Mouse (Mus musculus) embryonic facial prominence, embryonic 15.5 days (tissue): ENCODE results near the gene Kcnj6. TPM values are rescaled to one million over a fixed set of nuclear protein-coding genes. Genes with fewer than 3 reads are reported as not detected.

Experiments used
- ATAC-seq: fragments of 200-750 bp; cut with Nextera tagmentation; 2 replicates; pipeline ENCODE4 v1.8.0; 2017; ENCODE audit warnings: low read depth, moderate TSS enrichment; ENCODE audit not compliant: insufficient number of reproducible peaks, low FRiP score, low TSS enrichment
- H3K27ac ChIP-seq: fragments of 300-500 bp; sonication (generic); replicated peaks from 2 replicates; pipeline ENCODE4 v1.5.1; 2015; ENCODE audit warnings: mild to moderate bottlenecking, inconsistent platforms
- H3K27me3 ChIP-seq: fragments of 300-500 bp; sonication (generic); 2 replicates; pipeline ENCODE4 v1.6.1; 2015; ENCODE audit warnings: inconsistent platforms
- H3K36me3 ChIP-seq: fragments of 300-500 bp; sonication (generic); 2 replicates; pipeline ENCODE4 v1.6.1; 2015; ENCODE audit warnings: mild to moderate bottlenecking, inconsistent platforms
- H3K4me1 ChIP-seq: fragments of 300-500 bp; sonication (generic); 2 replicates; pipeline ENCODE4 v1.6.1; 2015; ENCODE audit warnings: inconsistent platforms
- H3K4me2 ChIP-seq: fragments of 300-500 bp; sonication (generic); replicated peaks from 2 replicates; pipeline ENCODE4 v1.6.1; 2015; ENCODE audit warnings: mild to moderate bottlenecking, inconsistent platforms
- H3K4me3 ChIP-seq: fragments of 300-500 bp; sonication (generic); replicated peaks from 2 replicates; pipeline ENCODE4 v1.5.1; 2015; ENCODE audit warnings: mild to moderate bottlenecking, inconsistent platforms
- H3K9ac ChIP-seq: fragments of 300-500 bp; sonication (generic); 2 replicates; pipeline ENCODE4 v1.6.1; 2015; ENCODE audit warnings: inconsistent platforms
- H3K9me3 ChIP-seq: fragments of 300-500 bp; sonication (generic); replicated peaks from 2 replicates; pipeline ENCODE4 v1.6.1; 2016; ENCODE audit warnings: inconsistent platforms
- WGBS: fragments of 180-500 bp; shearing (Covaris S2); methylation state at CpG from one replicate; pipeline ENCODE4 v1.1.7; 2015; 5-methylcytosine and 5-hydroxymethylcytosine counted together
- polyA plus RNA-seq: library from polyadenylated mRNA; unstranded; fragments of >200 nt; fragmentation: Nextera tagmentation; extraction: Ambion mirVana; gene quantifications from 2 replicates; pipeline ENCODE4 v1.2.1, GENCODE M21; 2015

The Kcnj6 gene
- polyA plus RNA-seq, 1 experiment from 2014 or later: 0.32 TPM

GRCm38 (mm10) chr16:94883196-94883595 lies 114.3 kb downstream of the Kcnj6 start:
- Histone ChIP-seq H3K4me1 (peaks cover 17% of the 10 kb centered on the region), H3K4me2 (no peak overlapping the region), H3K36me3 (no peaks in the 10 kb centered on the region), H3K9me3 (no peaks in the 10 kb centered on the region), H3K27ac (no peak overlapping the region), H3K4me3 (no peak overlapping the region), H3K27me3 (no peaks in the 10 kb centered on the region), H3K9ac (no peak overlapping the region)
- 65% methylated on average over 8 of the region's 8 CpGs for WGBS
- no peak for ATAC-seq

GRCm38 (mm10) chr16:94882111-94882510 lies 115.4 kb downstream of the Kcnj6 start:
- no peak for ATAC-seq
- Histone ChIP-seq H3K4me1 (peaks cover 17% of the 10 kb centered on the region), H3K27me3 (no peaks in the 10 kb centered on the region), H3K36me3 (no peaks in the 10 kb centered on the region), H3K4me2 (no peak overlapping the region), H3K9me3 (no peaks in the 10 kb centered on the region), H3K4me3 (no peak overlapping the region), H3K27ac (no peak overlapping the region), H3K9ac (no peak overlapping the region)
- 61% methylated on average over 7 of the region's 7 CpGs for WGBS

GRCm38 (mm10) chr16:94872614-94873272 lies 124.8 kb downstream of the Kcnj6 start:
- no peak overlapping the region for H3K4me2 ChIP-seq
- 33% methylated on average over 9 of the region's 9 CpGs for WGBS
- H3K27ac ChIP-seq: no peak overlapping the region
- ATAC-seq: no peak
- H3K9me3 ChIP-seq: no peaks in the 10 kb centered on the region
- no peak overlapping the region for H3K4me3 ChIP-seq
- no peaks in the 10 kb centered on the region for H3K27me3 ChIP-seq
- H3K36me3 ChIP-seq: no peaks in the 10 kb centered on the region
- no peaks in the 10 kb centered on the region for H3K4me1 ChIP-seq
- no peak overlapping the region for H3K9ac ChIP-seq

GRCm38 (mm10) chr16:94868354-94868753 lies 129.1 kb downstream of the Kcnj6 start:
- 46% methylated on average over 5 of the region's 5 CpGs for WGBS
- no peak overlapping the region for H3K4me2 ChIP-seq
- no peak overlapping the region for H3K9ac ChIP-seq
- no peaks in the 10 kb centered on the region for H3K9me3 ChIP-seq
- no peaks in the 10 kb centered on the region for H3K4me1 ChIP-seq
- no peaks in the 10 kb centered on the region for H3K27me3 ChIP-seq
- H3K36me3 ChIP-seq: no peaks in the 10 kb centered on the region
- H3K27ac ChIP-seq: no peak overlapping the region
- H3K4me3 ChIP-seq: no peak overlapping the region
- no peak for ATAC-seq

- ATAC-seq: no peak
These were observed 131.1 kb downstream of the Kcnj6 start for GRCm38 (mm10) chr16:94866300-94866956.

GRCm38 (mm10) chr16:94865796-94866195 lies 131.7 kb downstream of the Kcnj6 start:
- Histone ChIP-seq H3K27ac (no peak overlapping the region), H3K9me3 (no peaks in the 10 kb centered on the region), H3K4me3 (no peak overlapping the region), H3K36me3 (no peaks in the 10 kb centered on the region), H3K4me1 (no peaks in the 10 kb centered on the region), H3K9ac (no peak overlapping the region), H3K4me2 (no peak overlapping the region), H3K27me3 (no peaks in the 10 kb centered on the region)
- ATAC-seq: no peak
- 86% methylated on average over 1 of the region's 1 CpGs for WGBS

More at GRCm38 (mm10) chr16:94866300-94866956, 131.1 kb downstream of the Kcnj6 start:
- no peak overlapping the region for H3K9ac ChIP-seq
- H3K9me3 ChIP-seq: no peaks in the 10 kb centered on the region
- no peak overlapping the region for H3K27ac ChIP-seq
- WGBS: 42% methylated on average over 14 of the region's 14 CpGs
- no peaks in the 10 kb centered on the region for H3K36me3 ChIP-seq
- H3K4me2 ChIP-seq: no peak overlapping the region
- no peaks in the 10 kb centered on the region for H3K27me3 ChIP-seq
- H3K4me3 ChIP-seq: no peak overlapping the region
- no peaks in the 10 kb centered on the region for H3K4me1 ChIP-seq

- no peak overlapping the region for H3K4me3 ChIP-seq
- no peaks in the 10 kb centered on the region for H3K27me3 ChIP-seq
- H3K36me3 ChIP-seq: no peaks in the 10 kb centered on the region
- no peaks in the 10 kb centered on the region for H3K4me1 ChIP-seq
- H3K9ac ChIP-seq: no peak overlapping the region
- no peak overlapping the region for H3K27ac ChIP-seq
- ATAC-seq: no peak
- no peak overlapping the region for H3K4me2 ChIP-seq
- WGBS: 86% methylated on average over 7 of the region's 7 CpGs
- H3K9me3 ChIP-seq: no peaks in the 10 kb centered on the region
These were observed 132.4 kb downstream of the Kcnj6 start for GRCm38 (mm10) chr16:94865101-94865500.

GRCm38 (mm10) chr16:94863475-94863874 lies 134.0 kb downstream of the Kcnj6 start:
- Histone ChIP-seq H3K4me2 (no peak overlapping the region), H3K27ac (no peak overlapping the region), H3K4me3 (no peak overlapping the region), H3K9ac (no peak overlapping the region), H3K36me3 (no peaks in the 10 kb centered on the region), H3K9me3 (no peaks in the 10 kb centered on the region), H3K27me3 (no peaks in the 10 kb centered on the region), H3K4me1 (no peaks in the 10 kb centered on the region)
- 80% methylated on average over 5 of the region's 5 CpGs for WGBS
- ATAC-seq: no peak

GRCm38 (mm10) chr16:94855990-94856389 lies 141.5 kb downstream of the Kcnj6 start:
- Histone ChIP-seq H3K4me1 (no peaks in the 10 kb centered on the region), H3K27ac (no peak overlapping the region), H3K36me3 (no peaks in the 10 kb centered on the region), H3K4me3 (no peak overlapping the region), H3K4me2 (no peak overlapping the region), H3K9ac (no peak overlapping the region), H3K27me3 (no peaks in the 10 kb centered on the region), H3K9me3 (no peaks in the 10 kb centered on the region)
- 93% methylated on average over 5 of the region's 5 CpGs for WGBS
- no peak for ATAC-seq

- Histone ChIP-seq H3K36me3 (no peaks in the 10 kb centered on the region), H3K27ac (no peak overlapping the region), H3K4me2 (no peak overlapping the region), H3K9me3 (no peaks in the 10 kb centered on the region), H3K4me1 (no peaks in the 10 kb centered on the region), H3K9ac (no peak overlapping the region), H3K4me3 (no peak overlapping the region), H3K27me3 (no peaks in the 10 kb centered on the region)
- no peak for ATAC-seq
- 77% methylated on average over 19 of the region's 19 CpGs for WGBS
These were observed 144.9 kb downstream of the Kcnj6 start for GRCm38 (mm10) chr16:94852407-94853160.

- no peak overlapping the region for H3K4me3 ChIP-seq
- no peaks in the 10 kb centered on the region for H3K9me3 ChIP-seq
- H3K9ac ChIP-seq: no peak overlapping the region
- H3K27ac ChIP-seq: no peak overlapping the region
- no peak for ATAC-seq
- WGBS: 53% methylated on average over 14 of the region's 14 CpGs
- H3K27me3 ChIP-seq: no peaks in the 10 kb centered on the region
- H3K4me1 ChIP-seq: no peaks in the 10 kb centered on the region
- H3K4me2 ChIP-seq: no peak overlapping the region
- H3K36me3 ChIP-seq: no peaks in the 10 kb centered on the region
These were observed 147.1 kb downstream of the Kcnj6 start for GRCm38 (mm10) chr16:94850393-94850792.
